Mouse (Mus musculus) lung, embryonic 16.5 days (tissue): ENCODE data around the gene Fam193b. TPM values are rescaled to one million over a fixed set of nuclear protein-coding genes. Genes with fewer than 3 reads are reported as not detected.
"Not testable (repeated sequence)": the region's sequence is repeated elsewhere in the genome, so short reads cannot be mapped to it uniquely, and the experiment has no call there.

ENCODE experiments used
- ATAC-seq: fragments of 200-750 bp; cut with Nextera tagmentation; 2 replicates; pipeline ENCODE4 v1.8.0; 2017; ENCODE audit warnings: low read depth, mild to moderate bottlenecking, moderate library complexity
- H3K27ac ChIP-seq: fragments of 300-500 bp; sonication (generic); 2 replicates; pipeline ENCODE4 v1.5.1; 2014; ENCODE audit warnings: mild to moderate bottlenecking, control low read depth, low read length
- H3K27me3 ChIP-seq: fragments of 300-500 bp; sonication (generic); 2 replicates; pipeline ENCODE4 v1.6.1; 2014; ENCODE audit warnings: low read depth, low read length, mixed read lengths; ENCODE audit not compliant: control insufficient read depth, insufficient read depth
- H3K36me3 ChIP-seq: fragments of 300-500 bp; sonication (generic); 2 replicates; pipeline ENCODE4 v1.6.1; 2014; ENCODE audit warnings: low read length; ENCODE audit not compliant: control insufficient read depth, insufficient read depth
- H3K4me1 ChIP-seq: fragments of 300-500 bp; sonication (generic); replicated peaks from 2 replicates; pipeline ENCODE4 v1.6.1; 2014; ENCODE audit warnings: low read length, mixed read lengths; ENCODE audit not compliant: control insufficient read depth, insufficient read depth
- H3K4me2 ChIP-seq: fragments of 300-500 bp; sonication (generic); 2 replicates; pipeline ENCODE4 v1.6.1; 2014; ENCODE audit warnings: low read depth, low read length, control low read depth
- H3K4me3 ChIP-seq: fragments of 300-500 bp; sonication (generic); 2 replicates; pipeline ENCODE4 v1.5.1; 2014; ENCODE audit warnings: mild to moderate bottlenecking, low read length, control low read depth
- H3K9ac ChIP-seq: fragments of 300-500 bp; sonication (generic); 2 replicates; pipeline ENCODE4 v1.6.1; 2014; ENCODE audit warnings: low read length, control low read depth
- H3K9me3 ChIP-seq: fragments of 300-500 bp; sonication (generic); 2 replicates; pipeline ENCODE4 v1.6.1; 2016; ENCODE audit warnings: low read length; ENCODE audit not compliant: control insufficient read depth
- WGBS: fragments of 180-500 bp; shearing (Covaris S2); extraction: QIAGEN DNeasy Blood & Tissue Kit; methylation state at CpG from one replicate; pipeline ENCODE4 v1.1.7; 2014; 5-methylcytosine and 5-hydroxymethylcytosine counted together
- polyA plus RNA-seq: library from polyadenylated mRNA; unstranded; fragments of >200 nt; fragmentation: Nextera tagmentation; extraction: Ambion mirVana; gene quantifications from 2 replicates; pipeline ENCODE4 v1.2.1, GENCODE M21; 2015

The Fam193b gene
- polyA plus RNA-seq, 1 experiment from 2014 or later: 36.4 TPM

DNA sequence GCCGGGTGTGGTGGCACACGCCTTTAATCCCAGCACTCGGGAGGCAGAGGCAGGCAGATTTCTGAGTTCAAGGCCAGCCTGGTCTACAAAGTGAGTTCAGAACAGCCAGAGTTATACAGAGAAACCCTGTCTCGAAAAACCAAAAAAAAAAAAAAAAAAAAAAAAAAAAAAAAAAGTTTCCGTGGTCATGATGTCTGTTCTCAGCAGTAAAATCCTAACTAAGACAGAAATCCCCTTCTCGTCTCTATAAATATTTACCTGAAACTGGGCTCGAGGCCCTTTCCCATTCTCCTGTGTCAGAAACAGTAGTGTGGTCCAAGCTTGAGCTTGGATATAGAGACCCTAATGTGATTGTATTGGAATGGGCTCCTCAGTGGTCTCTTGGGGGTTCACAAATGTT, 6.0 kb upstream of the Fam193b start:
- H3K9me3 ChIP-seq, H3K36me3 ChIP-seq, ATAC-seq, H3K4me3 ChIP-seq, H3K27me3 ChIP-seq, H3K4me2 ChIP-seq, H3K27ac ChIP-seq, H3K4me1 ChIP-seq, H3K9ac ChIP-seq: not testable (repeated sequence)
- 78% methylated on average over 7 of the region's 7 CpGs for WGBS

GRCm38 (mm10) chr13:55575932-55576331, 5.0 kb upstream of the Fam193b start:
- WGBS: 47% methylated on average over 5 of the region's 5 CpGs
- Histone ChIP-seq H3K4me1 (peaks cover 5% of the 10 kb centered on the region; the same call in 1 of the 2 replicates), H3K9ac (no peak overlapping the region), H3K27ac (no peak overlapping the region), H3K9me3 (peaks cover 2% of the 10 kb centered on the region), H3K36me3 (no peaks in the 10 kb centered on the region), H3K27me3 (no peaks in the 10 kb centered on the region), H3K4me2 (no peak overlapping the region), H3K4me3 (no peak overlapping the region)
- ATAC-seq: no peak

- Histone ChIP-seq H3K27me3 (no peaks in the 10 kb centered on the region), H3K27ac (no peak overlapping the region), H3K9ac (no peak overlapping the region), H3K4me1 (peaks cover 12% of the 10 kb centered on the region), H3K9me3 (peaks cover 2% of the 10 kb centered on the region), H3K36me3 (no peaks in the 10 kb centered on the region), H3K4me2 (no peak overlapping the region), H3K4me3 (no peak overlapping the region)
- 61% methylated on average over 5 of the region's 5 CpGs for WGBS
- ATAC-seq: no peak
These were observed 3.4 kb upstream of the Fam193b start for GRCm38 (mm10) chr13:55574321-55574720.

DNA sequence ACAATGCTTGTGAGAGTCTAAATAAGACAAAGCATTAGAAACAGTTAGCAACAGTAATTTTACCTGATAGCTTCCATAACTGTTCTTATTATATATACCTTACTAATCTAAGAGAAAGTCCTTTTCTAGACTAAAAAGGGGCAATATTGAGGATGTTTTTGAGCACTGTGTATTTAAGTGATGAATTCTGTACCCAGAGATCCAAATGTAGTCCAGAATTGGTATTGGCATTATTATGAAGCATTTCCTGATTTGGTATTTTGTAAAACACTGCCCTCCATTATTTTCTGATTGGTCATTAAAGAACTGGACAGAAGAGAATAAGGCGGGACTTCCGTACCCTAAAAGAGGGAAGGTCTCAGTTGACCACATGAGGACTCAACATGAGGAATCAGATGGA, 2.5 kb upstream of the Fam193b start, which contains the start of gene Tmed9:
Tmed9 (plus strand) TSS at position 301 of the 400 bp plus-strand sequence.
- 92% methylated on average over 2 of the region's 2 CpGs for WGBS
- no peak for ATAC-seq
- H3K9me3 ChIP-seq: no peaks in the 10 kb centered on the region; the same call in 1 of the 2 replicates
- H3K27ac ChIP-seq: no peak within 1 kb of the TSS
- H3K4me3 ChIP-seq: no peak within 1 kb of the TSS
- no peak within 1 kb of the TSS for H3K4me2 ChIP-seq
- H3K27me3 ChIP-seq: no peaks in the 10 kb centered on the region
- peaks cover 15% of the 10 kb centered on the region for H3K4me1 ChIP-seq
- no peaks in the 10 kb centered on the region for H3K36me3 ChIP-seq
- no peak within 1 kb of the TSS for H3K9ac ChIP-seq

- Histone ChIP-seq H3K27me3 (no peaks in the 10 kb centered on the region), H3K4me1 (peaks cover 15% of the 10 kb centered on the region), H3K4me3 (no peak overlapping the region), H3K9ac (no peak overlapping the region), H3K4me2 (no peak overlapping the region; the same call in 1 of the 2 replicates), H3K9me3 (no peaks in the 10 kb centered on the region; the same call in 1 of the 2 replicates), H3K36me3 (no peaks in the 10 kb centered on the region), H3K27ac (no peak overlapping the region)
- WGBS: 79% methylated on average over 2 of the region's 2 CpGs
- no peak for ATAC-seq
These were observed 1.1 kb upstream of the Fam193b start for GRCm38 (mm10) chr13:55571977-55572376.

DNA sequence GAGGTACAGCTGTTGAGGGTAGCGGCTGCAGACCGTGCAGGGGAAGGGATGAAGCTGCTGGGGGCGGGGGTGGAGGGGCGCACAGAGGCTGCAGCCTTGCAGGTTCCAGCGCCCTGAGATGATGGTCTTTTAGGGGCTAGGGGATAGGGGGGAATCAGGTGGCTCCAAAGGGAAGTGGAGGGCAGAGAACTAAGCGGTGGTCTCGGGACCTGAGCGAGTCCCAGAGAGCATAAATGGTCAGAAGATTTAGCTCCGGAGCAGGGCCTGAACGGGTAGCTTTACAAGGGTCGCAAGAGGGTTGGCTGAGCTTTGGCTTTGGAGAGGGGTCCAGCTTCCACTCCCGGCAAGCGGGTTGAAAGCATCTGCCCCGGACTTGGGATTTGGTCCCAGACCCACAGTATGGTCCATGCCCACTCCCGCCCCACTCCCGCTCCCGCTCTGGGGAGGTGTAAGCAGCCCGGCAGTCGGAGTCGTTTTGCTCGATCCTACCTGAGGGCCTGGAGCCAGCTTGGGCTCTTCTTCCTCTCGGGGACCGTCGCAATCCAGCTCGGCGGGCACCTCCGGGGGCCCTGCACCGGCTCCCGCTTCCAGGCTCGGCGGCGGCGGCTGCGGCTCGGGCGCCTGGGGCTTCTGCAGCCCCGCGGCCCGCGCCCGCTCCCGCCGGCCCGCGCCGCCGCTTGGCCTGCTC, 490 bp downstream of the Fam193b start:
- peaks cover 15% of the 10 kb centered on the region for H3K4me1 ChIP-seq
- under 1% methylated on average over 46 of the region's 47 CpGs for WGBS
- peak overlapping the region; percentile 97 for H3K4me2 ChIP-seq
- peak overlapping the region; percentile 99 for H3K9ac ChIP-seq
- no peaks in the 10 kb centered on the region for H3K36me3 ChIP-seq
- ATAC-seq: peak; percentile 75
- no peaks in the 10 kb centered on the region; the same call in 1 of the 2 replicates for H3K9me3 ChIP-seq
- H3K27ac ChIP-seq: peak overlapping the region; percentile 83
- peak overlapping the region; percentile 99 for H3K4me3 ChIP-seq
- no peaks in the 10 kb centered on the region for H3K27me3 ChIP-seq

DNA sequence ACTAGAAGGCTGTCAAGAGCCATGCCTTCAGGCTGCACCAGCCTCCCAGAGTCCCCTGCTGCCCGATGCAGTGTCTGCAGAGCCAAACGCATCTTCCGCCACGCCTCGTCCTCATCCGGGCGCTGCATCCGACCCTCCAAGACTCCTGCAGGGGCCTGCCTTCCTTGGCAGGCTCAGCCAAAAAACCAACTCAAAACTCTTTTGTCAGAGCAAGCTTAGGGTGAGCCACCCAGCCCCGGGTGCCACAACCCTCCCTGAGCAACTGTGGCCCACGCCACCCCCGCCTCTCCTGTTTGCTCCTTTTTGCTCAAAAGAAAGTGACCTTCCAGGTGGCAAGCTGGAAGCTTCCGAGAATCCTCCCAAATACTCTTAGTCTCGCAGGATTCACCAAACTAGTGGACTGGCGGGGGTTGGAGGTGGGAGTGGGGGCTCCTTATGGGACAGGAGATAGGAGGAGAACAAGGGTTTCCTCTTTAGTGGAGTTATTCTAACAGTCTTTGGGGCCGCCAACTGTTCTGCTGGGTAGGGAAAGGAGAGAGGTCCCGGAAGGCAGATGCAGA, 1.1 kb downstream of the Fam193b start:
- WGBS: 3% methylated on average over 16 of the region's 16 CpGs
- Histone ChIP-seq H3K4me1 (peaks cover 15% of the 10 kb centered on the region), H3K4me3 (peak overlapping the region; percentile 99), H3K9me3 (no peaks in the 10 kb centered on the region; the same call in 1 of the 2 replicates), H3K36me3 (no peaks in the 10 kb centered on the region), H3K27ac (peak overlapping the region; percentile 83; the same call in 1 of the 2 replicates), H3K4me2 (peak overlapping the region; percentile 97), H3K9ac (peak overlapping the region; percentile 99), H3K27me3 (no peaks in the 10 kb centered on the region)
- no peak for ATAC-seq

DNA sequence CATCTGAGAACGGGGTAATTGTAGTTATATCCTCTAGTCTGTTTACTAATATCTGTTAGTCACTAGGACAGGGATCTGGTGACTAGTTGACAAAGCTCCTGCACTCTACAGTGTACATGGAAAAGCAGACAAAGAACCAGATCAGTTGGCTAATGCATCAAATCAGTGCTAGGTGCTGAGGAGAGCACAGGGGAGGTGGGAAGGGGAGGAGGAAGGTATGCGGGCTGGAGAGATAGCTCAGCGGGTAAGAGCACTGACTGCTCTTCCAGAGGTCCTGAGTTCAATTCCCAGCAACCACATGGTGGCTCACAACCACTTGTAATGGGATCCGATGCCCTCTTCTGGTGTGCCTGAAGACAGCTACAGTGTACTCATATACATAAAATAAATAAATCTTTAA, 2.4 kb downstream of the Fam193b start:
- H3K27ac ChIP-seq, ATAC-seq, H3K9me3 ChIP-seq, H3K9ac ChIP-seq, H3K27me3 ChIP-seq, H3K4me3 ChIP-seq, H3K36me3 ChIP-seq, H3K4me2 ChIP-seq: not testable (repeated sequence)
- 87% methylated on average over 4 of the region's 4 CpGs for WGBS
- peaks cover 15% of the 10 kb centered on the region for H3K4me1 ChIP-seq

DNA sequence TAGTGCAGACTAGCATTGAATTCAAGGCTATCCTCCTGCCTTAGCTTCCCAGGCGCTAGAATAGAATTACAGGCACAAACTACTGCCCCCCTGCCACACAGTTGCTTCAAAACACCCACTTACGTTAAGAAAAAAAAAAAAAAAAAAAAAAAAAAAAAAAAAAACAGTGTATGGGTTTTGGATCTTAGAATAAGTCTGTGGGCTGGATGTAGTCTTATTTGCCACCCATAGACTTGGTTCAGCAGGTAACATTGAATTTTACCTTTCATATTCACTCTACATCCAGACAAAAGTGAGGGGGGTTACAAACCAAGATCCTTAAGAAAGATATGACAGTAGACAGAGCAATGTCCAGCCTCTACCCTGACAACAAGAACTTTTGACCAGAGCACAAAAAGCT, 3.0 kb downstream of the Fam193b start:
- Histone ChIP-seq H3K27me3 (no peaks in the 10 kb centered on the region), H3K4me3 (no peak overlapping the region), H3K4me1 (peaks cover 15% of the 10 kb centered on the region), H3K36me3 (peaks cover 2% of the 10 kb centered on the region; the same call in 1 of the 2 replicates), H3K9me3 (no peaks in the 10 kb centered on the region), H3K4me2 (no peak overlapping the region), H3K9ac (no peak overlapping the region), H3K27ac (no peak overlapping the region)
- WGBS: 88% methylated on average over 2 of the region's 2 CpGs
- ATAC-seq: no peak
